Mouse (Mus musculus) brain, embryonic 14.5 days (tissue): ENCODE data around the gene Tfip11.

Source experiments
- CTCF ChIP-seq: fragments of 200-500 bp; IDR thresholded peaks from 2 replicates; pipeline ENCODE4 v1.5.1; 2012; ENCODE audit warnings: inconsistent platforms, mild to moderate bottlenecking, moderate library complexity, borderline replicate concordance; ENCODE audit not compliant: insufficient read depth, insufficient read length; ENCODE audit errors: extremely low read depth
- POLR2A ChIP-seq: fragments of 200-500 bp; IDR thresholded peaks from 2 replicates; pipeline ENCODE4 v1.6.1; 2012; ENCODE audit warnings: mild to moderate bottlenecking, inconsistent platforms, borderline replicate concordance; ENCODE audit not compliant: poor library complexity, insufficient read depth, insufficient read length, severe bottlenecking; ENCODE audit errors: extremely low read depth

DNA sequence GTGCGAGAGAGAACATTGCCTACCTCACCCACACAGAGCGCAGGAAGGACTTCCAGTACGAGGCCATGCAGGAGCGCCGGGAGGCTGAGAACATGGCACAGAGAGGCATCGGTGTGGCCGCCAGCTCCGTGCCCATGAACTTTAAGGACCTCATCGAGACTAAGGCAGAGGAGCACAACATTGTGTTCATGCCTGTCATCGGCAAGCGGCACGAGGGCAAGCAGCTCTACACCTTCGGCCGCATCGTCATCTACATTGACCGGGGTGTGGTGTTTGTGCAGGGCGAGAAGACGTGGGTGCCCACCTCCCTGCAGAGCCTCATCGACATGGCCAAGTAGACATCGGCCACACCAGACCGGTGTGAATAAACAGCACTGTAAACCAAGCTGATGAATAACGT lies 10.8 kb downstream of the Tfip11 start:
- TF ChIP-seq CTCF (no peak), POLR2A (no peak)
